Mouse (Mus musculus): ENCODE measurements at regions not wholly inside any gene's neighbourhood (a gene's known extent, or its start where the extent isn't known, plus 50 kb on each side); places are given as distances from the start of the nearest gene placed in this dataset.
A peak's percentile ranks its signal among the peaks of the same experiment; 100 is the strongest.

DNA sequence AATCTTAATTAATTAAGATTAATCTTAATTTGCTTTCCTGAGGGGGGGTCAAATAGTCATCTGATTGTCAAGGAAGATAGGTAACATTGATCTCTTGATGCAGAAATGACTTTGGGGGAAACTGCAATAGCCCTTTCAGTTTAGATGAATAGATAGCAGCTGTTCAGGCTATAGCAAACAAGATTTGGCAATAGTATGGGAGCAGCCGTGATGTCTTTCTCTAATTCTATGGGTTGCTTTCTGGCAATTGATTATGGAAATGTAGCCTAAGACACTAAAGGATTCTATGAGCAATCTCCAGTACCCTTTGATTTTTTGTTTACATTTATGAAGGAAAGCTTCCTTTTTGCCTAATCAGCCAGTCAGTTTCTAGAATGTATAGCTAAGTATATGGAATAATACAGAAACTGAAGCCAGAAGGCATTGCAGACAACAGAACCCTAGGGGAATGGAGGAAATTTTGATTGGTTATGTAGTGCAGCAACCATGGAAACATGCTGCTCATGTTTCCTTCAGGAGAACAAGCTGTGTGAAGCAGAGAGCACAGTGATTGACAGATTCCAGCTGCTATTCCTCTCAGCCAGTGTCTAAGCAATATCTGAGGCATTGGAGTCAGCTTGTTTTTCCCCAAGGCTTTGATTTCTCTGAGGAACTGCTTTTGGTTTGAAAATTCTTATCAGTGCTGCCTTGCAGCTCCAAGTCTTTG is 608.7 kb upstream of the Cypt1 start:
- H3K27me3 ChIP-seq (replicated peaks) = no peaks in the 10 kb centered on the region
- H3K9ac ChIP-seq = no peak overlapping the region
- H3K4me2 ChIP-seq = no peak overlapping the region
- 52% methylated on average over 1 of the region's 1 CpGs for WGBS
- no peak overlapping the region for H3K4me3 ChIP-seq
- H3K4me1 ChIP-seq = no peaks in the 10 kb centered on the region
- peak; percentile 94 for ATAC-seq (replicated peaks)
- 0 out of 2 replicates have a peak overlapping the region, but pooled peaks have one; percentile 11 for H3K27ac ChIP-seq
- no peaks in the 10 kb centered on the region for H3K36me3 ChIP-seq (replicated peaks)
- no peaks in the 10 kb centered on the region for H3K9me3 ChIP-seq
